In the genomic region with DNA sequence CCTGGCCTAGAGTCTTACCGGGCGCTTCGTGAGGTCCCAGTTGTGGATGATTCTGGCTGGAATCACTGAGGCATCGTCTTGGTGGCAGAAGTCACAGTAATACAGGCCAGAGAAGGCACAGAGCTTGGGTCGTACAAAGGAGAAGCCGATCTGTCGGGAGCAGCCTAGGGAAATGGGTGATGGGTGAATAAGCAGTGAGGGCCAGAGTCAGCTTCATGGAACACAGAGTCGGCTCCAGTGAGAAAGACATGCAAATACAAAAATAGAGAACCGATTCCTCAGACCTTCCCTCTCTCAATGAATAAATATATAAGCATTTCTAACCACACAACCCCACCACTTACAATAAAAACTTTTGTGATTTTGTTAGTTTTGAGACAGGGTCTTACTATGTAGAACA, we compare ENCODE assay signal across 23 mouse cellular contexts. TPM values are rescaled to one million over a fixed set of nuclear protein-coding genes. Genes with fewer than 3 reads are reported as not detected.
DNase-seq lines count a peak whose midpoint lies in the region; ATAC-seq lines count a peak whose summit lies in the region.
"Had no signal": no experiment of that assay in that cellular context is flagged by ENCODE, and none has a peak within 500 bp of the region (broad histone marks: within the 10 kb centered on the region; RNA-seq: fewer than 3 reads in every experiment).

No protein-coding gene starts in this region.

- H3K9me3 ChIP-seq in hindbrain, embryonic 13.5 days: no peaks in the 10 kb centered on the region
- H3K9me3 ChIP-seq: embryonic facial prominence, embryonic 10.5 days; embryonic facial prominence, embryonic 13.5 days; forebrain, embryonic 13.5 days; hindbrain, embryonic 12.5 days; intestine, embryonic 15.5 days had no signal

- 96% methylated on average over 9 of the region's 9 CpGs for WGBS in hindbrain, embryonic 13.5 days

- ATAC-seq in hindbrain, embryonic 13.5 days (ENCODE audit: low FRiP score): no peak
- ATAC-seq: forebrain, embryonic 13.5 days; forebrain, embryonic 16.5 days; hindbrain, embryonic 16.5 days; intestine, embryonic 15.5 days had no signal

- H3K36me3 ChIP-seq in hindbrain, embryonic 13.5 days: peaks cover 92% of the 10 kb centered on the region

- H3K4me3 ChIP-seq in brown adipose tissue, adult 24 weeks (ENCODE audit: insufficient read depth, low read depth, low read length): no peak overlapping the region
- H3K4me3 ChIP-seq in hindbrain, embryonic 13.5 days: no peak overlapping the region
- H3K4me3 ChIP-seq: embryonic facial prominence, embryonic 10.5 days; embryonic facial prominence, embryonic 13.5 days; erythroblast, embryonic 14.5 days; forebrain, embryonic 13.5 days; hindbrain, embryonic 12.5 days; intestine, embryonic 15.5 days had no signal

- DNase-seq in A20 (ENCODE audit: low read depth, low spot score): peak; percentile 61
- peak; percentile 62 to 63 for DNase-seq in B cell, adult 2 months
- DNase-seq in embryo, embryonic 11 days: no peak
- DNase-seq in thymus, postnatal 14 days: no peak
- DNase-seq: adrenal gland, postnatal 10 days; adrenal gland, postnatal 36 days; cerebellum, adult 11 months; cerebellum, adult 2 months; cerebellum, adult 9-11 months; cerebellum, postnatal 25 days; gastrocnemius, postnatal 10 days; gastrocnemius, postnatal 36 days had no signal

- H3K9ac ChIP-seq in hindbrain, embryonic 13.5 days: no peak overlapping the region
- H3K9ac ChIP-seq: embryonic facial prominence, embryonic 13.5 days; forebrain, embryonic 13.5 days; hindbrain, embryonic 12.5 days; intestine, embryonic 15.5 days had no signal

- peak overlapping the region; percentile 20; the same call in 1 of the 2 replicates for H3K27ac ChIP-seq in brown adipose tissue, adult 24 weeks (replicated peaks; ENCODE audit: low read depth, low read length)
- H3K27ac ChIP-seq in hindbrain, embryonic 13.5 days: no peak overlapping the region
- H3K27ac ChIP-seq: embryonic facial prominence, embryonic 10.5 days; embryonic facial prominence, embryonic 13.5 days; forebrain, embryonic 13.5 days; hindbrain, embryonic 12.5 days; intestine, embryonic 15.5 days had no signal

- no peaks in the 10 kb centered on the region for H3K27me3 ChIP-seq in hindbrain, embryonic 13.5 days
- H3K27me3 ChIP-seq: embryonic facial prominence, embryonic 13.5 days; forebrain, embryonic 13.5 days; hindbrain, embryonic 12.5 days; intestine, embryonic 15.5 days had no signal

- peaks cover 58% of the 10 kb centered on the region for H3K4me1 ChIP-seq in brown adipose tissue, adult 24 weeks (ENCODE audit: control insufficient read depth, insufficient read depth, insufficient read length, low read length)
- H3K4me1 ChIP-seq in hindbrain, embryonic 13.5 days (replicated peaks): peaks cover 12% of the 10 kb centered on the region
- H3K4me1 ChIP-seq: embryonic facial prominence, embryonic 13.5 days; intestine, embryonic 15.5 days had no signal

- no peak overlapping the region for H3K4me2 ChIP-seq in hindbrain, embryonic 13.5 days
- H3K4me2 ChIP-seq: embryonic facial prominence, embryonic 13.5 days; forebrain, embryonic 13.5 days; heart, embryonic 11.5 days; hindbrain, embryonic 12.5 days; intestine, embryonic 15.5 days had no signal

RNA-seq across cellular contexts. Expression of gene Arhgap27, which starts 10.4 kb away (rescaled TPM):
- polyA plus RNA-seq in brown adipose tissue, adult 24 weeks (2012; ENCODE audit: insufficient read depth, insufficient read length, missing spikeins): 3.8 and 6.9 TPM in 2 replicates
- polyA plus RNA-seq in hindbrain, embryonic 13.5 days (2015; fragmentation: Nextera tagmentation; extraction: Ambion mirVana): 3.2 and 3.4 TPM in 2 replicates

RNA-seq across cellular contexts. Expression of gene Plekhm1, which starts 38.6 kb away (rescaled TPM):
- polyA plus RNA-seq in brown adipose tissue, adult 24 weeks (2012; ENCODE audit: insufficient read depth, insufficient read length, missing spikeins): 13.4 and 14.6 TPM in 2 replicates
- polyA plus RNA-seq in hindbrain, embryonic 13.5 days (2015; fragmentation: Nextera tagmentation; extraction: Ambion mirVana): 9.1 TPM in 2 replicates

Comparison
In these comparisons a context has a peak if more than half of its experiments do, and no peak if none do; other contexts are left out.
1. DNase-seq: peak in A20 (single experiment) and B cell, adult 2 months (2 of 2); none in embryo, embryonic 11 days (single experiment) and thymus, postnatal 14 days (single experiment).